Mouse (Mus musculus) testis, adult 2 months (tissue): ENCODE results near the gene Dnajc30. TPM values are rescaled to one million over a fixed set of nuclear protein-coding genes. Genes with fewer than 3 reads are reported as not detected.

Experiments
- H3K27ac ChIP-seq: fragments of 200-500 bp; 2 replicates; pipeline ENCODE4 v1.5.1; 2012; ENCODE audit warnings: low read depth, low read length; ENCODE audit not compliant: control insufficient read depth, insufficient read depth
- H3K27me3 ChIP-seq: fragments of 200-500 bp; 2 replicates; pipeline ENCODE4 v1.6.1; 2012; ENCODE audit warnings: mild to moderate bottlenecking, low read length, moderate library complexity; ENCODE audit not compliant: control insufficient read depth, insufficient read depth
- H3K36me3 ChIP-seq: fragments of 200-500 bp; 2 replicates; pipeline ENCODE4 v1.6.1; 2012; ENCODE audit warnings: mild to moderate bottlenecking, low read length; ENCODE audit not compliant: control insufficient read depth, insufficient read depth
- H3K4me1 ChIP-seq: fragments of 200-500 bp; 2 replicates; pipeline ENCODE4 v1.6.1; 2012; ENCODE audit warnings: low read length; ENCODE audit not compliant: control insufficient read depth, insufficient read depth
- H3K4me3 ChIP-seq: fragments of 200-500 bp; 2 replicates; pipeline ENCODE4 v1.5.1; 2012; ENCODE audit warnings: low read depth, mild to moderate bottlenecking, low read length, moderate library complexity, mixed read lengths; ENCODE audit not compliant: control insufficient read depth
- CTCF ChIP-seq: fragments of 200-500 bp; IDR thresholded peaks from 2 replicates; pipeline ENCODE4 v1.5.1; 2012; ENCODE audit warnings: low read depth, mild to moderate bottlenecking, inconsistent platforms, low read length, moderate library complexity; ENCODE audit not compliant: control insufficient read depth, insufficient read depth, insufficient replicate concordance
- POLR2A ChIP-seq: fragments of 200-500 bp; IDR thresholded peaks from 2 replicates; pipeline ENCODE4 v1.6.1; 2012; ENCODE audit warnings: low read depth, mild to moderate bottlenecking, inconsistent platforms, low read length, moderate library complexity; ENCODE audit not compliant: control insufficient read depth
- polyA plus RNA-seq: library from polyadenylated mRNA; depleted of rRNA; stranded (reverse); fragments of >200 nt; gene quantifications from 2 replicates; pipeline ENCODE4 v1.2.3, GENCODE M21; 2012; rRNA removed

The Dnajc30 gene
- polyA plus RNA-seq, 1 experiment, result 23.4 TPM

DNA sequence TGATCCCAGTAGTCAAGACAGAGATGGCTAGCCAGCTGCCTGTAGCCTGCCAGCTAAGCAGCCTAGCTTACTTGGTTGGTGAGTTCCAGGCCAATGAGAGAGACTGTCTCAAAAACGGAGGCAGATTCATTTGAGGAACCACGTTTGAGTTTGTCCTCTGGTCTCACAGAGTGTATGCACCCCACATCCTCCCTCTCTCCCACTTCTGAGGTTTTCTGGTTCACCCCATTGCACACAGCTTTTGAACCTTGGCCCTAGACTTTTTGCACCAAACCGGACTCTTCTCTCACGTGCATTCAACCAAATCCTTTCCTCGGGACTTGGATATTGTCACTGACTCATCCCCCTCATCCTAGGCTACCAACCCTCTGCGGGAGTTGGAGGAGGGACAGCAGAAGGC is 46.0 kb downstream of the Dnajc30 start:
- Histone ChIP-seq H3K4me3 (no peak overlapping the region), H3K27me3 (no peaks in the 10 kb centered on the region), H3K36me3 (no peaks in the 10 kb centered on the region), H3K27ac (no peak overlapping the region), H3K4me1 (peaks cover 24% of the 10 kb centered on the region)
- TF ChIP-seq POLR2A (no peak), CTCF (no peak)

DNA sequence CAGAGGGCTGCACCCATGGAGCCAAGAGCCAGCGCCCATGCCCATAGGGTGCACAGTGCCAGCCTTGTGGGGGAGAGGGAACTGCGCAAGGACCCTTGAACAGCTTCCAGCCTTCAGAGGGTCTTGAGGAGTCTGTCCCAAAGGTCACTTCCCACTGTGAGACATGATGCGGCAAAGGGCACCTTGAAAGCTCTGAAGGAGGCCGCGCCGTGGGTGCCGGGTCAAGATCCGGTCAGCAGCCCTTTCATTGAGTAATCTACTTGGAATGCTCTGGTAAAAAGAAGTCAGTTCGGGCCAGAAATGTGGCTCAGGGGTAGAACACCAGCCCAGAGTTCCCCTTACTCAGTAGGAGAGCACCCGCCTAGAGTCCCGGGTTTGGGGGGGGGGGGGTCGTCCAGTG is 49.8 kb downstream of the Dnajc30 start:
- H3K4me3 ChIP-seq, result no peak overlapping the region
- no peaks in the 10 kb centered on the region for H3K27me3 ChIP-seq
- TF ChIP-seq POLR2A, result no peak
- TF ChIP-seq CTCF, result no peak
- H3K36me3 ChIP-seq, result no peaks in the 10 kb centered on the region
- H3K27ac ChIP-seq, result no peak overlapping the region
- peaks cover 5% of the 10 kb centered on the region for H3K4me1 ChIP-seq

DNA sequence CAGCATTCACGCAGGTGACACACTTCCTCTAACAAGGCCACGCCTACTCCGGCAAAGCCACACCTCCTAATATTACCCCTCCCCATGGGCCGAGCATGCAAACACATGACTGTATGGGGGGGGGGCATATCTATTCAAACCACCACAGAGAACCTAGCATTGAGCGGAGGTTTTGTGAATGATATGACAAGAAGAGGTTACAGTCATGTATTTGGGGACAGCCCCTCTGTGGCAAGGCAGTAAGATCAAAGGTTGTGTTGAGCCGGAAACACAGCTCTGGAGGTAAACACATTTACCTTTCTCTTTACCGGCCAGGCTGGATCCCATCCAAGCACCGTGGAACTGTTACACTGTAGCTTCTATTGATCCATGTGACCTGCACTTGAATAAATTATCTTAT is 51.2 kb downstream of the Dnajc30 start:
- Histone ChIP-seq H3K27ac (no peak overlapping the region), H3K4me1 (peaks cover 8% of the 10 kb centered on the region), H3K36me3 (no peaks in the 10 kb centered on the region), H3K4me3 (no peak overlapping the region), H3K27me3 (no peaks in the 10 kb centered on the region)
- no peak for TF ChIP-seq POLR2A
- no peak for TF ChIP-seq CTCF

Other genes with a start within 250 kb of the Dnajc30 start
- gene Tmem270, start 157.5 kb upstream of the Dnajc30 start, polyA plus RNA-seq, result 293 and 298 TPM in 2 replicates
- 11.2 and 12.2 TPM in 2 replicates for gene Cldn13, start 148.7 kb upstream of the Dnajc30 start, polyA plus RNA-seq
- 6.3 and 6.9 TPM in 2 replicates for gene Mettl27, start 131.8 kb upstream of the Dnajc30 start, polyA plus RNA-seq
- gene Cldn4, start 117.3 kb upstream of the Dnajc30 start, polyA plus RNA-seq, result 0.21 and 4.0 TPM in 2 replicates
- gene Cldn3, start 78.0 kb upstream of the Dnajc30 start, polyA plus RNA-seq, result 8.7 and 19.7 TPM in 2 replicates
- gene Abhd11, start 55.0 kb upstream of the Dnajc30 start, polyA plus RNA-seq, result 102 and 108 TPM in 2 replicates
- gene Stx1a, start 40.7 kb upstream of the Dnajc30 start, polyA plus RNA-seq, result 6.8 and 7.6 TPM in 2 replicates
- gene Bud23, start 757 bp downstream of the Dnajc30 start, polyA plus RNA-seq, result 42.9 and 43.5 TPM in 2 replicates
- gene Vps37d, start 14.1 kb downstream of the Dnajc30 start, polyA plus RNA-seq, result 0.33 and 0.71 TPM in 2 replicates
- gene Mlxipl, start 25.7 kb downstream of the Dnajc30 start, polyA plus RNA-seq, result 16.7 and 19.6 TPM in 2 replicates
- gene Tbl2, start 85.5 kb downstream of the Dnajc30 start, polyA plus RNA-seq, result 63.4 and 65.5 TPM in 2 replicates
- gene Bcl7b, start 104.1 kb downstream of the Dnajc30 start, polyA plus RNA-seq, result 33.8 and 36.7 TPM in 2 replicates
- 6.4 and 7.7 TPM in 2 replicates for gene Baz1b, start 123.1 kb downstream of the Dnajc30 start, polyA plus RNA-seq
- gene Fzd9, start 187.0 kb downstream of the Dnajc30 start, polyA plus RNA-seq, result 3.1 and 3.2 TPM in 2 replicates